Comparison of ENCODE assay signal across 11 mouse cellular contexts in the genomic region with DNA sequence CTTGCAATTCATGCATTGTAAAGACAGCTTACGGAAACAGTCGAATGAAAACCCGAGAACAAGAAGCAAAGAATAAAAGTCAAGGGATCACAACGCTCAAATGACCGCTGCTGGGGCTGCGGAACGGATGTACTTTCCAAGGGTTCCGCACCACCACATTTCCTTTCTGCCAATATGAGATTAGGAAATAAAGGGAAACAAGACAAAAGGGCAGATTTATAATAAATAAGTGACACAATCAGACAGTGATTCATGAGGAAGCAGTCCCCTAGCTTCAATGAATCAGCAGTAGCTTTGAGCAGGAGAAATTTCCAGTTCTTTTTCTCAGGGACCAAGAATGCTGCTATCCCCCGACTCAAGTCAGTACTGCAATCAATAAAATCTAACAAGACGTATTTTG. TPM values are rescaled to one million over a fixed set of nuclear protein-coding genes. Genes with fewer than 3 reads are reported as not detected.
DNase-seq lines count a peak whose midpoint lies in the region; ATAC-seq lines count a peak whose summit lies in the region.
"Had no signal": no experiment of that assay in that cellular context is flagged by ENCODE, and none has a peak within 500 bp of the region (broad histone marks: within the 10 kb centered on the region; RNA-seq: fewer than 3 reads in every experiment).

No protein-coding gene starts in this region.

- no peaks in the 10 kb centered on the region for H3K36me3 ChIP-seq in hindbrain, embryonic 14.5 days (replicated peaks; ENCODE audit: control insufficient read depth, insufficient read depth)
- H3K36me3 ChIP-seq in midbrain, embryonic 14.5 days (ENCODE audit: control insufficient read depth, insufficient read depth, low read length) = no peaks in the 10 kb centered on the region

- H3K9me3 ChIP-seq in hindbrain, embryonic 14.5 days (ENCODE audit: control insufficient read depth, low read length) = no peaks in the 10 kb centered on the region
- no peaks in the 10 kb centered on the region for H3K9me3 ChIP-seq in midbrain, embryonic 14.5 days (ENCODE audit: control insufficient read depth, low read length)

- peak overlapping the region; percentile 59; the same call in 1 of the 2 replicates for H3K27ac ChIP-seq in hindbrain, embryonic 14.5 days
- H3K27ac ChIP-seq in midbrain, embryonic 14.5 days (replicated peaks; ENCODE audit: low read depth, low read length) = peak overlapping the region; percentile 85

- no peak overlapping the region for H3K4me3 ChIP-seq in hindbrain, embryonic 14.5 days (replicated peaks; ENCODE audit: low read length)
- no peak overlapping the region for H3K4me3 ChIP-seq in midbrain, embryonic 14.5 days (replicated peaks; ENCODE audit: low read depth, low read length)

- H3K4me1 ChIP-seq in hindbrain, embryonic 14.5 days (replicated peaks; ENCODE audit: control insufficient read depth, insufficient read depth, low read length) = peaks cover 24% of the 10 kb centered on the region
- peaks cover 24% of the 10 kb centered on the region for H3K4me1 ChIP-seq in midbrain, embryonic 14.5 days (ENCODE audit: control insufficient read depth, insufficient read depth, low read length)

- peak overlapping the region; percentile 25; the same call in 1 of the 2 replicates for H3K9ac ChIP-seq in hindbrain, embryonic 14.5 days
- no peak overlapping the region for H3K9ac ChIP-seq in midbrain, embryonic 14.5 days (replicated peaks; ENCODE audit: low read length)
- H3K9ac ChIP-seq: liver, postnatal 0 days had no signal

- WGBS in hindbrain, embryonic 14.5 days = 24% methylated on average over 10 of the region's 10 CpGs
- 8% methylated on average over 10 of the region's 10 CpGs for WGBS in midbrain, embryonic 14.5 days

- ATAC-seq in hindbrain, embryonic 14.5 days (ENCODE audit: low FRiP score) = no peak
- ATAC-seq in midbrain, embryonic 14.5 days (ENCODE audit: low FRiP score, low TSS enrichment) = no peak
- ATAC-seq: liver, postnatal 0 days had no signal

- peak overlapping the region; percentile 36 for H3K4me2 ChIP-seq in hindbrain, embryonic 14.5 days (replicated peaks)
- H3K4me2 ChIP-seq in midbrain, embryonic 14.5 days (ENCODE audit: low read length) = peak overlapping the region; percentile 35

- H3K27me3 ChIP-seq in hindbrain, embryonic 14.5 days (ENCODE audit: control insufficient read depth, insufficient read depth, low read length) = no peaks in the 10 kb centered on the region
- H3K27me3 ChIP-seq in midbrain, embryonic 14.5 days (ENCODE audit: control insufficient read depth, insufficient read depth, low read length) = no peaks in the 10 kb centered on the region

- DNase-seq in adrenal gland, postnatal 14 days = peak; percentile 18
- DNase-seq in adrenal gland, postnatal 4 days (ENCODE audit: low spot score in 2 of 2) = no peak
- peak; percentile 17 for DNase-seq in kidney, postnatal 10 days
- DNase-seq in kidney, adult 8-10 months = no peak
- peak; percentile 48 for DNase-seq in hindbrain, embryonic 14.5 days (ENCODE audit: low spot score)
- peak; percentile 53 for DNase-seq in midbrain, embryonic 14.5 days
- no peak for DNase-seq in embryo, embryonic 10.5 days (ENCODE audit: low spot score)
- no peak for DNase-seq in retina, embryonic 14.5 days (ENCODE audit: low spot score)
- DNase-seq: adrenal gland, postnatal 10 days; heart, postnatal 36 days; liver, postnatal 0 days had no signal

RNA-seq across cellular contexts. Expression of a gene that starts 11.2 kb away (rescaled TPM):
- 6.7 and 11.4 TPM in 2 replicates for total RNA-seq in adrenal gland, postnatal 14 days (2021)
- total RNA-seq in adrenal gland, postnatal 4 days (2021) = 10 to 100 TPM in 1 of 2 experiments, 1 to 10 TPM in 1; 7.9 to 11.5 TPM
- 29.0 and 29.1 TPM in 2 replicates for polyA plus RNA-seq in hindbrain, embryonic 14.5 days (2014; fragmentation: Nextera tagmentation; extraction: Ambion mirVana)
- polyA plus RNA-seq in midbrain, embryonic 14.5 days (2014; fragmentation: Nextera tagmentation; extraction: Ambion mirVana) = 30.3 and 38.3 TPM in 2 replicates

RNA-seq across cellular contexts. Expression of a gene that starts 39.7 kb away (rescaled TPM):
- total RNA-seq in adrenal gland, postnatal 14 days (2021) = 2.0 and 2.6 TPM in 2 replicates
- 1 to 10 TPM in 1 of 2 experiments, under 1 TPM in 1; 0.79 to 2.2 TPM for total RNA-seq in adrenal gland, postnatal 4 days (2021)
- 0.30 and 0.50 TPM in 2 replicates for polyA plus RNA-seq in hindbrain, embryonic 14.5 days (2014; fragmentation: Nextera tagmentation; extraction: Ambion mirVana)
- 0.58 and 0.89 TPM in 2 replicates for polyA plus RNA-seq in midbrain, embryonic 14.5 days (2014; fragmentation: Nextera tagmentation; extraction: Ambion mirVana)

RNA-seq across cellular contexts. Expression of a gene that starts 56.9 kb away (rescaled TPM):
- total RNA-seq in adrenal gland, postnatal 14 days (2021) = 5.7 and 7.0 TPM in 2 replicates
- 1 to 10 TPM; 6.4 to 7.5 TPM for total RNA-seq in adrenal gland, postnatal 4 days (2021)
- 19.2 and 20.2 TPM in 2 replicates for polyA plus RNA-seq in hindbrain, embryonic 14.5 days (2014; fragmentation: Nextera tagmentation; extraction: Ambion mirVana)
- 20.1 and 21.8 TPM in 2 replicates for polyA plus RNA-seq in midbrain, embryonic 14.5 days (2014; fragmentation: Nextera tagmentation; extraction: Ambion mirVana)

Comparison
In these comparisons a context has a peak if more than half of its experiments do, and no peak if none do; other contexts are left out.
1. DNase-seq: peak in adrenal gland, postnatal 14 days (single experiment), kidney, postnatal 10 days (single experiment), hindbrain, embryonic 14.5 days (single experiment) and midbrain, embryonic 14.5 days (single experiment); none in adrenal gland, postnatal 4 days (0 of 2), kidney, adult 8-10 months (0 of 2), embryo, embryonic 10.5 days (single experiment) and retina, embryonic 14.5 days (single experiment).